Comparison of ENCODE assay signal across 28 mouse cellular contexts in the genomic region with DNA sequence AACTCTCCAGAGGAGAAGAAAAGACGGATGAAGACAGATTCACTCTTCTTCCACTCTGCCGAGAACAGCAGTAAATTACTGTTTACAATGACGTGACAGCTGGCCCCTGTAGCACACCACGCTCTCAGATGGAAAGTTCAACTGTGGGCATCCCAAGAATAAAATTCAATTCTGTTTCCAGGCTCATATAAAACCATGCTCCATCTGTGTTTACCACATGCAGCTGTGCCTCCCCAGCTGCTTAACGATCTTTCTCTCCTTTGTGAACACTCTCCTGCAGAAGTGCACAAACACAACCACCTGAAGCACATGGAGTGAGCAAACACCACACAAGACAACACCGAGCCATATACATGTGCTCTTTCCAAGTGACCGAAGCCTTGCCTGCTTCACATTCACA. TPM values are rescaled to one million over a fixed set of nuclear protein-coding genes. Genes with fewer than 3 reads are reported as not detected.
"Had no signal": no experiment of that assay in that cellular context is flagged by ENCODE, and none has a peak within 500 bp of the region (broad histone marks: within the 10 kb centered on the region; RNA-seq: fewer than 3 reads in every experiment).

No protein-coding gene starts in this region.

- H3K9ac ChIP-seq: heart, embryonic 13.5 days; heart, embryonic 15.5 days; hindbrain, embryonic 13.5 days; hindbrain, embryonic 15.5 days; kidney, embryonic 15.5 days; liver, embryonic 13.5 days had no signal

- H3K4me1 ChIP-seq: hindbrain, embryonic 13.5 days; hindbrain, embryonic 15.5 days; kidney, embryonic 15.5 days; liver, embryonic 13.5 days had no signal

- H3K9me3 ChIP-seq: heart, embryonic 13.5 days; heart, embryonic 15.5 days; hindbrain, embryonic 13.5 days; hindbrain, embryonic 15.5 days; kidney, embryonic 15.5 days; liver, embryonic 13.5 days had no signal

- H3K4me2 ChIP-seq: heart, embryonic 11.5 days; heart, embryonic 13.5 days; heart, embryonic 15.5 days; hindbrain, embryonic 13.5 days; hindbrain, embryonic 15.5 days; kidney, embryonic 15.5 days; liver, embryonic 11.5 days; liver, embryonic 13.5 days had no signal

- H3K27ac ChIP-seq: heart, adult 2 months; heart, embryonic 13.5 days; heart, embryonic 15.5 days; hindbrain, embryonic 13.5 days; hindbrain, embryonic 15.5 days; hindbrain, postnatal 0 days; kidney, embryonic 15.5 days; kidney, postnatal 0 days; liver, embryonic 13.5 days had no signal

- H3K27me3 ChIP-seq: heart, embryonic 15.5 days; hindbrain, embryonic 13.5 days; hindbrain, embryonic 15.5 days; kidney, embryonic 15.5 days; liver, embryonic 13.5 days had no signal

- H3K4me3 ChIP-seq: heart, adult 2 months; heart, embryonic 13.5 days; heart, embryonic 15.5 days; hindbrain, embryonic 13.5 days; hindbrain, embryonic 15.5 days; kidney, embryonic 15.5 days; liver, embryonic 13.5 days had no signal

- ATAC-seq: forebrain, embryonic 16.5 days; hindbrain, postnatal 0 days; intestine, embryonic 16.5 days had no signal

- DNase-seq: gastrocnemius, postnatal 14 days; heart, adult 2 months; heart, postnatal 14 days; heart, postnatal 4 days; kidney, adult 11 months; kidney, adult 2 months; kidney, adult 9 months; kidney, postnatal 14 days; kidney, postnatal 36 days; layer of hippocampus, adult 9-11 months; layer of hippocampus, postnatal 36 days; left cerebral cortex, postnatal 4 days; liver; liver, embryonic 13.5 days had no signal

- H3K36me3 ChIP-seq: heart, embryonic 13.5 days; heart, embryonic 15.5 days; hindbrain, embryonic 13.5 days; hindbrain, embryonic 15.5 days; kidney, embryonic 15.5 days; liver, embryonic 13.5 days had no signal

RNA-seq across cellular contexts. Expression of gene Mylk4, which starts 42.6 kb away (rescaled TPM):
- total RNA-seq: granulocyte monocyte progenitor cell, adult 5-6 weeks; hindbrain, postnatal 0 days; left cerebral cortex, adult 18-20 months had no signal
- polyA plus RNA-seq: forebrain, embryonic 16.5 days; intestine, embryonic 14.5 days; intestine, embryonic 16.5 days had no signal
